Mouse (Mus musculus): ENCODE results near the gene Ezr. TPM values are rescaled to one million over a fixed set of nuclear protein-coding genes. Genes with fewer than 3 reads are reported as not detected.
A peak's percentile ranks its signal among the peaks of the same experiment; 100 is the strongest.

Ezr gene
- polyA plus RNA-seq, 1 experiment from 2014 or later, result 50.5 TPM

DNA sequence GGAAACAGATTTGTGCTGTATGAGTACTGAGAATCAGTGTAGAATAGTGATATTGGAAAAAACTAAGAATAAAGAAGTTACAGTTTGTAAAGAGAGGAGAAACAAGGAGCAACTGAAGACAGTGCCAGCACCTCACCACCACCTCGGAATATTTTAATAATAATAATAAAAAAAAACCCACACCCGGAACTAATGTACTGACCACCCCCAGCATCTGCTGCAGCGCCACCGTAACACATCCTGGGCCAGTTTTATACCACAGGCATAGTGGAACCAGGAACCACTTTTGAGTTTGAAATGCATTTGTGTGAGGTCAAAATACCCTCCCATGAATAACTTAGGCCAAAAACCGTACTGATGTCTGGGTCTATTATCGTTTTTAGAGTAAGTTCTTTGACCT, 1.3 kb downstream of the Ezr start:
- Histone ChIP-seq H3K9me3 (ENCODE audit: control insufficient read depth, low read length) (no peaks in the 10 kb centered on the region), H3K4me2 (ENCODE audit: low read depth, low read length) (peak overlapping the region; percentile 89), H3K4me3 (ENCODE audit: low read depth, low read length) (peak overlapping the region; percentile 53), H3K9ac (replicated peaks; ENCODE audit: low read depth, low read length) (no peak overlapping the region), H3K27ac (ENCODE audit: low read depth, low read length) (no peak overlapping the region), H3K36me3 (ENCODE audit: control insufficient read depth, insufficient read depth, low read length) (no peaks in the 10 kb centered on the region), H3K4me1 (ENCODE audit: control insufficient read depth, insufficient read depth, low read length) (peaks cover 14% of the 10 kb centered on the region; the same call in 1 of the 2 replicates), H3K27me3 (ENCODE audit: control insufficient read depth, insufficient read depth, low read length) (peaks cover 2% of the 10 kb centered on the region; the same call in 1 of the 2 replicates)
- ATAC-seq (ENCODE audit: low read depth), result no peak
- WGBS, result 40% methylated on average over 6 of the region's 6 CpGs

DNA sequence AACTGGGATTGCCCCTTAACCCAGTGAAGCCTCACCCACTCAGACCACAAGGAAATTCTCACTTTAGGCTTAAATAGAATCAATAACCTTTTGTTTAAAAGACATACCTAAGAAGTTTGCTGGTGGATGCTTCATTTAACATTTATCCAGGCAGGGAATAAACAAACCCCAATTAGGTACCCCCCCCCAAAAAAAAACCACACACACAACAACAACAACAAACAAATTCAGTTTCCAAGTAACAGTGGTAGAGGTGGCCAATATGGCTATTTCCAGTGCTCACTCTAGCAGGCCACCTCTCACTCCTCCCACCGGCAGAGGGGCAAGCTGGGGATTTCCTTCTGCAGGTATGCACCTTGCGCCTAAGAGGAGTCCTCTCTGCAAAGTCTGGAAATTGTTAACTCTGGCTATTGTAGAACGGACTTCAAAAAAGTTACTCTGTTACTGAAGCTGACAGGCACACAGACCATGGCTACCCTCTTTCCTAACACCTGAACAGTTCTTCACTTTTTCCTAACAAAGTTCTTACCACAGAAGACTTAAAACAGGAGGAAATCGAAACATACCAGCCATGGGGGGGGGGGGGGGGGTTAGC, 2.0 kb downstream of the Ezr start:
- Histone ChIP-seq H3K9me3 (ENCODE audit: control insufficient read depth, low read length) (no peaks in the 10 kb centered on the region), H3K9ac (replicated peaks; ENCODE audit: low read depth, low read length) (no peak overlapping the region), H3K4me1 (ENCODE audit: control insufficient read depth, insufficient read depth, low read length) (peaks cover 14% of the 10 kb centered on the region; the same call in 1 of the 2 replicates), H3K4me2 (ENCODE audit: low read depth, low read length) (peak overlapping the region; percentile 89), H3K4me3 (ENCODE audit: low read depth, low read length) (peak overlapping the region; percentile 53), H3K36me3 (ENCODE audit: control insufficient read depth, insufficient read depth, low read length) (no peaks in the 10 kb centered on the region), H3K27me3 (ENCODE audit: control insufficient read depth, insufficient read depth, low read length) (peaks cover 2% of the 10 kb centered on the region; the same call in 1 of the 2 replicates), H3K27ac (ENCODE audit: low read depth, low read length) (no peak overlapping the region)
- no peak for ATAC-seq (ENCODE audit: low read depth)
- WGBS, result 69% methylated on average over 4 of the region's 4 CpGs

DNA sequence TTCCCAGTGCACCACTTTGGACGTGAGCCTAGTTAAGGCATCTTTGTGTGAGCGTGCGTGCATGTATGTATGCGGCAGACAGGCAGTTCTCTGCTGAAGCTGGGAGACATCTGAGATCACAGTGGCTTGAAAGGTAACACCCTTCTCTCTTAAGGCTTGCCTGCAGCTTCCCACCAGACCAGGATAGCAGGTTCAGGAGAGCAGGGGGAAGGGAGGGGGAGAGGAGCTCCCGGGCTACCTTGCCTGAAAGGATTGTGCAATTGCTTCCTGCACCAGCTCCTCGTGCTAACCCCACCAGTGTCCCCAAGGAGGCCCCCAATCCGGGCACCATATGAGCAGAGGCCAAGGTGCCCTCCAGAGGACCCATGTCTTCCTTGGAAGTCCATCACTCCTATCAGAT, 3.0 kb downstream of the Ezr start:
- Histone ChIP-seq H3K4me3 (ENCODE audit: low read depth, low read length) (no peak overlapping the region; the same call in 1 of the 2 replicates), H3K27me3 (ENCODE audit: control insufficient read depth, insufficient read depth, low read length) (peaks cover 2% of the 10 kb centered on the region; the same call in 1 of the 2 replicates), H3K9me3 (ENCODE audit: control insufficient read depth, low read length) (no peaks in the 10 kb centered on the region), H3K27ac (ENCODE audit: low read depth, low read length) (no peak overlapping the region), H3K4me1 (ENCODE audit: control insufficient read depth, insufficient read depth, low read length) (peaks cover 14% of the 10 kb centered on the region; the same call in 1 of the 2 replicates), H3K36me3 (ENCODE audit: control insufficient read depth, insufficient read depth, low read length) (no peaks in the 10 kb centered on the region), H3K4me2 (ENCODE audit: low read depth, low read length) (peak overlapping the region; percentile 73), H3K9ac (replicated peaks; ENCODE audit: low read depth, low read length) (0 out of 2 replicates have a peak overlapping the region, but pooled peaks have one; percentile 28)
- 15% methylated on average over 7 of the region's 7 CpGs for WGBS
- no peak for ATAC-seq (ENCODE audit: low read depth)

DNA sequence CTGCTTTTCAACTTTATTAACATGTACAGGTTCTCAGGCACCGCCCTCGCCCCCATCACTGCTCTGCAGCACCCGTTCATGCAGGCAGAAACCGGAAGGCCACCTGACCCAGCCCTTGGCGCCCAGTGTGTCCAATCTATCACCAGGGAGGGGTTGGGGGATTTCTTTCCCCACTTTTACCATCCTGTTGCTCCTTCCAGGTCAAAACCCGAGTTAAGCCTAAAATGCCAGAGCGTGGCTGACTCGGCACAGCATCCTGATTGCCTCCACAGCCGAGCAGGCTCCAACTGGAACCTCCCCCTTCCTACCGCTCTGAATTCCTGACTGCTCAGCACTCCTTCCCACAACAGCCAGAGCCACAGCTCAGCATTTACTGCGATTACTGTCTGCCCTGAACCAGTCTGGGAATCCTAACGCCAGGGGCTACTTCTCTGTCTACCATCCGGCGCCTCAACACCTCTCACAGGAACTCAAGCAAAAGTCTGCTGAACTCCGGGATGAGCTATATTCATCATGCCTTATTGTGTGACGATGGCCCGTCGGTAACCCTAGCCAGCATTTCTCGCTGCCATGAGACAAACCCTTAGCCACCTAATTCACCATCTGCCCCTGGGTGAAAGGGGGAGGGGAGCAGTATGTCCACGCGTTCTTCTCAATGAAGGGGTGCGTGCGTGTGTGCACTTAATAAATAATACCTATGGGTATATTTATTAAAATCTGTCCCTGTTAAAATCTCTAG, 3.6 kb downstream of the Ezr start:
- Histone ChIP-seq H3K9ac (replicated peaks; ENCODE audit: low read depth, low read length) (peak overlapping the region; percentile 28; the same call in 1 of the 2 replicates), H3K36me3 (ENCODE audit: control insufficient read depth, insufficient read depth, low read length) (no peaks in the 10 kb centered on the region), H3K27me3 (ENCODE audit: control insufficient read depth, insufficient read depth, low read length) (peaks cover 2% of the 10 kb centered on the region; the same call in 1 of the 2 replicates), H3K9me3 (ENCODE audit: control insufficient read depth, low read length) (no peaks in the 10 kb centered on the region), H3K4me1 (ENCODE audit: control insufficient read depth, insufficient read depth, low read length) (peaks cover 14% of the 10 kb centered on the region; the same call in 1 of the 2 replicates), H3K4me2 (ENCODE audit: low read depth, low read length) (peak overlapping the region; percentile 73), H3K4me3 (ENCODE audit: low read depth, low read length) (peak overlapping the region; percentile 32), H3K27ac (ENCODE audit: low read depth, low read length) (peak overlapping the region; percentile 44; the same call in 1 of the 2 replicates)
- 3% methylated on average over 23 of the region's 23 CpGs for WGBS
- no peak for ATAC-seq (ENCODE audit: low read depth)

DNA sequence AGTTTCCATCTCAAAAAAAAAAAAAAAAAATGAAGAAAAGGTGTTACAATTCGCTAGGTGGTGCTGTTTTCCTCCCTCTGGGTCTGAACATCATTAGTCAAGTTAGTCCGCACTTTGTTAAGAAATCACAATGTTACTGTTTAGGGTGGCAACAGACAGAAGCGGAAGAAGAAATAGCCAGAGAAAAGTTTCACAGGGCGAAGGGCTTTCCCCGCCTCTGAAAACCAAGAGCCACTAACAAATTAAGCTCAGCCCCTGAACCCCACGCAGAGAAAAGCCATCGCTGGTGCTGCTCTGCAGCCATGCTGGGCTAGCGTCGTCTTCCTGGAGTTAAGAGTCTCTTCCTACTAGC, 4.3 kb downstream of the Ezr start:
- Histone ChIP-seq H3K4me1 (ENCODE audit: control insufficient read depth, insufficient read depth, low read length) (peaks cover 14% of the 10 kb centered on the region; the same call in 1 of the 2 replicates), H3K9ac (replicated peaks; ENCODE audit: low read depth, low read length) (0 out of 2 replicates have a peak overlapping the region, but pooled peaks have one; percentile 28), H3K27ac (ENCODE audit: low read depth, low read length) (no peak overlapping the region), H3K27me3 (ENCODE audit: control insufficient read depth, insufficient read depth, low read length) (peaks cover 2% of the 10 kb centered on the region; the same call in 1 of the 2 replicates), H3K4me2 (ENCODE audit: low read depth, low read length) (peak overlapping the region; percentile 73), H3K4me3 (ENCODE audit: low read depth, low read length) (peak overlapping the region; percentile 32), H3K9me3 (ENCODE audit: control insufficient read depth, low read length) (no peaks in the 10 kb centered on the region), H3K36me3 (ENCODE audit: control insufficient read depth, insufficient read depth, low read length) (no peaks in the 10 kb centered on the region)
- 3% methylated on average over 9 of the region's 9 CpGs for WGBS
- no peak for ATAC-seq (ENCODE audit: low read depth)

DNA sequence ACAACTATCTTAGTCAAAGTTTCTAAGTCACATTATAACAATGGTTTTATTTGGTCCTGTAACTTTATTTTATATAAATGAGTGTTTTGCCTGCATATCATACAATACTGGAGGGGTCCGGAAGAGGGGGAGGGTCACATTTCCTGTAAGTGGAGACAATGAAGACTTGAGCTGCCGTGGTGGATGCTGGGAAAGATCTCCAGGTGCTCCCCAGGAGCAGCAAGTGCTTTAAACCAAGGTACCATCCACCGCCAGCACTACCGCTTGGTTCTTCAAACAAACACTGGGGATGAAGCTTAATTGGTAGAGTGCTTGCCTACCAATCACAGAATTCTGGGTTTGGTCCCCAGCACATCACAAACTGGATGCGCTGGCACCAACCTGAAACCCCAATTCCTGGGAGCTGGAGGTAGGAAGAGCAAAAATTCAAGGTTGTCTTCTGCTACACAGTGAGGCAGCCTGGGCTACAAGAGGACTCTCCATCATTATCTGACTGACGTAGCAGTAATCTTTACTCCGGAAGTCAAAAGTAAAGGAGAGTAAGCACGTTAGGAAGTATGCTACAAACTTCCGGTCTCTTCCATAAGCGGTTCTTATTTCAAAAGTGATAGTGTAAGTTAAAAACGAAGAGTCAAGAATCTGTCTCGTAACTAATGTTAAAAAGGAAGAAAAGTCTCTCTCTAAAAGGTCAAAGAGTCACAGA, 4.8 kb downstream of the Ezr start:
- H3K27me3 ChIP-seq (ENCODE audit: control insufficient read depth, insufficient read depth, low read length), result no peaks in the 10 kb centered on the region; the same call in 1 of the 2 replicates
- H3K9me3 ChIP-seq (ENCODE audit: control insufficient read depth, low read length), result no peaks in the 10 kb centered on the region
- no peak overlapping the region for H3K4me2 ChIP-seq (ENCODE audit: low read depth, low read length)
- no peak overlapping the region for H3K27ac ChIP-seq (ENCODE audit: low read depth, low read length)
- 70% methylated on average over 12 of the region's 12 CpGs for WGBS
- H3K9ac ChIP-seq (replicated peaks; ENCODE audit: low read depth, low read length), result no peak overlapping the region
- H3K36me3 ChIP-seq (ENCODE audit: control insufficient read depth, insufficient read depth, low read length), result no peaks in the 10 kb centered on the region
- H3K4me3 ChIP-seq (ENCODE audit: low read depth, low read length), result no peak overlapping the region
- H3K4me1 ChIP-seq (ENCODE audit: control insufficient read depth, insufficient read depth, low read length), result peaks cover 14% of the 10 kb centered on the region; the same call in 1 of the 2 replicates
- no peak for ATAC-seq (ENCODE audit: low read depth)

DNA sequence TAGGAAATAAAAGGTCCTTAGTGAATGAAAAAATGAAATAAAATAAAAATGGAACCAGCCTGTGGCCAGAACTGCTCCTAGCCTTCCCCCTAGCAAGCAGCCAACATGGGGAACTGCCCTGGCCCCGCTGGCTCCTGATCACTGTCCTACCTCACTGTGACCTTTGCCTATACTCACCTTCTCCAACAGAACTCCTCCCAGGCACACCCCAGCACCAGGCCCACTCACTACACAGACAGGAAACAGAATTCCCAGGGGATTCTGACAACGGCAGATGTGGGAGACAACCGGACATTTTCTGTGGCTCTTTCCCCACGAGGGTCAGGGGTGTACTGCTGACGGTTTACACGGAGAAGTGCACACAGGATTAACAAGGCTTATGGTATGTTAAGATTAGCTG, 5.5 kb downstream of the Ezr start:
- ATAC-seq (ENCODE audit: low read depth), result no peak
- H3K4me3 ChIP-seq (ENCODE audit: low read depth, low read length), result no peak overlapping the region
- no peaks in the 10 kb centered on the region for H3K27me3 ChIP-seq (ENCODE audit: control insufficient read depth, insufficient read depth, low read length)
- no peak overlapping the region for H3K4me2 ChIP-seq (ENCODE audit: low read depth, low read length)
- H3K27ac ChIP-seq (ENCODE audit: low read depth, low read length), result no peak overlapping the region
- 68% methylated on average over 6 of the region's 6 CpGs for WGBS
- no peak overlapping the region for H3K9ac ChIP-seq (replicated peaks; ENCODE audit: low read depth, low read length)
- H3K36me3 ChIP-seq (ENCODE audit: control insufficient read depth, insufficient read depth, low read length), result no peaks in the 10 kb centered on the region
- peaks cover 14% of the 10 kb centered on the region; the same call in 1 of the 2 replicates for H3K4me1 ChIP-seq (ENCODE audit: control insufficient read depth, insufficient read depth, low read length)
- no peaks in the 10 kb centered on the region for H3K9me3 ChIP-seq (ENCODE audit: control insufficient read depth, low read length)

DNA sequence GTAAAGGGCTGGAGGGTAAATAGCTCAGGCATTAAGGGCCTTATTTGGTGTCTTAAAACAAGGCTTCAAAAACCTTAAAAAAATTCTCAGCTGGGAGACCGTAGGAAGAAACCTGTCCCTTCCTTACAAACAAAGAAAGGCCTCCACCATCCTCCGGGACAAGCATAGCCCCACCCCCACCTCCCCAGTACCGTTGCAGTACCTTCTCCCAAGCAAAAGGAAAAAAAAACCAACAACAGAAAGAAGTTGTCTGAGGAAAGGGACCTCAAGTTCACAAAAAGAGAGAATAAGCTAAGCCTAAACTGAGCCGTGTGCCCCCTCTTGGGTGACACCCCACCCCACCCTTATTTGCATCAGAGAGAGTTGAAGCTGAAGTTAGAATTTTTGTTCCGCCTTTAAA, 6.0 kb downstream of the Ezr start:
- WGBS, result 29% methylated on average over 5 of the region's 5 CpGs

More for the DNA sequence above, 6.0 kb downstream of the Ezr start:
- no peaks in the 10 kb centered on the region for H3K36me3 ChIP-seq (ENCODE audit: control insufficient read depth, insufficient read depth, low read length)
- H3K9ac ChIP-seq (replicated peaks; ENCODE audit: low read depth, low read length), result no peak overlapping the region
- H3K9me3 ChIP-seq (ENCODE audit: control insufficient read depth, low read length), result no peaks in the 10 kb centered on the region
- no peaks in the 10 kb centered on the region for H3K27me3 ChIP-seq (ENCODE audit: control insufficient read depth, insufficient read depth, low read length)
- ATAC-seq (ENCODE audit: low read depth), result no peak
- H3K4me2 ChIP-seq (ENCODE audit: low read depth, low read length), result no peak overlapping the region
- H3K27ac ChIP-seq (ENCODE audit: low read depth, low read length), result no peak overlapping the region
- peaks cover 14% of the 10 kb centered on the region; the same call in 1 of the 2 replicates for H3K4me1 ChIP-seq (ENCODE audit: control insufficient read depth, insufficient read depth, low read length)
- no peak overlapping the region for H3K4me3 ChIP-seq (ENCODE audit: low read depth, low read length)
